ENCODE assay signal across 10 mouse cellular contexts in genomic region chr5:134530830-134531229, GRCm38 (mm10). TPM values are rescaled to one million over a fixed set of nuclear protein-coding genes. Genes with fewer than 3 reads are reported as not detected.
DNase-seq lines count a peak whose midpoint lies in the region; ATAC-seq lines count a peak whose summit lies in the region.
"Had no signal": no experiment of that assay in that cellular context is flagged by ENCODE, and none has a peak within 500 bp of the region (broad histone marks: within the 10 kb centered on the region; RNA-seq: fewer than 3 reads in every experiment).

No protein-coding gene starts in this region.

- H3K4me3 ChIP-seq in forebrain, embryonic 14.5 days (ENCODE audit: low read depth, low read length): no peak overlapping the region
- H3K4me3 ChIP-seq in forebrain, embryonic 11.5 days (ENCODE audit: low read depth, low read length): no peak overlapping the region
- H3K4me3 ChIP-seq: megakaryocyte, embryonic 14.5 days had no signal

- H3K4me1 ChIP-seq in forebrain, embryonic 14.5 days (ENCODE audit: control insufficient read depth, insufficient read depth, low read length): peaks cover 17% of the 10 kb centered on the region; the same call in 1 of the 2 replicates
- H3K4me1 ChIP-seq in forebrain, embryonic 11.5 days (replicated peaks; ENCODE audit: control insufficient read depth, insufficient read depth, low read length): no peaks in the 10 kb centered on the region

- no peaks in the 10 kb centered on the region for H3K27me3 ChIP-seq in forebrain, embryonic 14.5 days (replicated peaks; ENCODE audit: control insufficient read depth, insufficient read depth, low read length)
- no peaks in the 10 kb centered on the region for H3K27me3 ChIP-seq in forebrain, embryonic 11.5 days (ENCODE audit: control insufficient read depth, insufficient read depth, low read length)
- H3K27me3 ChIP-seq: megakaryocyte, embryonic 14.5 days had no signal

- peak; percentile 91 for DNase-seq in forebrain, embryonic 14.5 days (ENCODE audit: low spot score)
- no peak for DNase-seq in forebrain, embryonic 11.5 days (ENCODE audit: low spot score)
- peak; percentile 27 for DNase-seq in NIH3T3 (ENCODE audit: low read depth)
- DNase-seq in layer of hippocampus, postnatal 36 days: peak; percentile 82
- peak; percentile 78 for DNase-seq in right cerebral cortex, postnatal 14 days
- no peak for DNase-seq in spleen, adult 12 weeks (ENCODE audit: low spot score)

- peak; percentile 73 for ATAC-seq in forebrain, embryonic 14.5 days
- ATAC-seq in forebrain, embryonic 11.5 days (replicated peaks; ENCODE audit: low FRiP score): no peak
- peak; percentile 31 for ATAC-seq in frontal cortex, adult (ENCODE audit: low TSS enrichment)
- no peak for ATAC-seq in erythroid progenitor cell, adult 5-6 weeks (replicated peaks; ENCODE audit: low FRiP score, poor library complexity, severe bottlenecking)

- peak overlapping the region; percentile 84 for H3K27ac ChIP-seq in forebrain, embryonic 14.5 days (ENCODE audit: low read depth, low read length)
- no peak overlapping the region for H3K27ac ChIP-seq in forebrain, embryonic 11.5 days (ENCODE audit: low read depth, low read length)

- peaks cover 47% of the 10 kb centered on the region for H3K36me3 ChIP-seq in forebrain, embryonic 14.5 days (ENCODE audit: control insufficient read depth, insufficient read depth, low read length)
- H3K36me3 ChIP-seq in forebrain, embryonic 11.5 days (ENCODE audit: control insufficient read depth, insufficient read depth, low read length): no peaks in the 10 kb centered on the region

- H3K9me3 ChIP-seq in forebrain, embryonic 14.5 days (replicated peaks; ENCODE audit: control insufficient read depth, low read length): no peaks in the 10 kb centered on the region
- no peaks in the 10 kb centered on the region for H3K9me3 ChIP-seq in forebrain, embryonic 11.5 days (ENCODE audit: control insufficient read depth, low read length)
- H3K9me3 ChIP-seq: megakaryocyte, embryonic 14.5 days had no signal

- 34% methylated on average over 7 of the region's 7 CpGs for WGBS in forebrain, embryonic 14.5 days
- 75% methylated on average over 7 of the region's 7 CpGs for WGBS in forebrain, embryonic 11.5 days

- no peak overlapping the region for H3K9ac ChIP-seq in forebrain, embryonic 14.5 days (ENCODE audit: low read length)
- H3K9ac ChIP-seq in forebrain, embryonic 11.5 days (ENCODE audit: low read length): no peak overlapping the region

- H3K4me2 ChIP-seq in forebrain, embryonic 14.5 days (ENCODE audit: low read length): no peak overlapping the region
- no peak overlapping the region for H3K4me2 ChIP-seq in forebrain, embryonic 11.5 days (ENCODE audit: low read depth, low read length, severe bottlenecking)

RNA-seq across cellular contexts. Expression of gene Clip2, which starts 21.4 kb away (rescaled TPM):
- 11.1 and 15.6 TPM in 2 replicates for polyA plus RNA-seq in forebrain, embryonic 14.5 days (2014; fragmentation: Nextera tagmentation; extraction: Ambion mirVana)
- 6.1 and 6.8 TPM in 2 replicates for polyA plus RNA-seq in forebrain, embryonic 11.5 days (2014; fragmentation: Nextera tagmentation; extraction: Ambion mirVana)
- 100 to 1,000 TPM in 1 of 2 experiments, 10 to 100 TPM in 1; 96.7 to 105 TPM for total RNA-seq in layer of hippocampus, postnatal 36 days (2021)
- 0.84 TPM in 1 of 2 replicates, not detected in the other for total RNA-seq in erythroid progenitor cell, adult 5-6 weeks (2015; ENCODE audit: low replicate concordance)
- 0.68 and 0.77 TPM in 2 replicates for total RNA-seq in erythroid progenitor cell, adult 5-6 weeks (2017; ENCODE audit: low replicate concordance)

RNA-seq across cellular contexts. Expression of gene Syna, which starts 29.1 kb away (rescaled TPM):
- polyA plus RNA-seq in forebrain, embryonic 14.5 days (2014; fragmentation: Nextera tagmentation; extraction: Ambion mirVana): 0.10 TPM in 1 of 2 replicates, not detected in the other
- not detected in 2 replicates for polyA plus RNA-seq in forebrain, embryonic 11.5 days (2014; fragmentation: Nextera tagmentation; extraction: Ambion mirVana)
- 1 to 10 TPM; 5.1 to 5.2 TPM for total RNA-seq in layer of hippocampus, postnatal 36 days (2021)
- not detected in 2 replicates for total RNA-seq in erythroid progenitor cell, adult 5-6 weeks (2015; ENCODE audit: low replicate concordance)
- total RNA-seq in erythroid progenitor cell, adult 5-6 weeks (2017; ENCODE audit: low replicate concordance): not detected in 2 replicates
- polyA plus RNA-seq: heart, embryonic 16.5 days had no signal

RNA-seq across cellular contexts. Expression of gene Rfc2, which starts 50.3 kb away (rescaled TPM):
- 240 and 256 TPM in 2 replicates for polyA plus RNA-seq in forebrain, embryonic 14.5 days (2014; fragmentation: Nextera tagmentation; extraction: Ambion mirVana)
- 375 and 391 TPM in 2 replicates for polyA plus RNA-seq in forebrain, embryonic 11.5 days (2014; fragmentation: Nextera tagmentation; extraction: Ambion mirVana)
- 10 to 100 TPM; 50.0 to 50.5 TPM for total RNA-seq in layer of hippocampus, postnatal 36 days (2021)
- 83.4 and 101 TPM in 2 replicates for total RNA-seq in erythroid progenitor cell, adult 5-6 weeks (2015; ENCODE audit: low replicate concordance)
- 51.7 and 56.7 TPM in 2 replicates for total RNA-seq in erythroid progenitor cell, adult 5-6 weeks (2017; ENCODE audit: low replicate concordance)

Comparison
In these comparisons a context has a peak if more than half of its experiments do, and no peak if none do; other contexts are left out.
1. ATAC-seq: peak in forebrain, embryonic 14.5 days (single experiment) and frontal cortex, adult (single experiment); none in forebrain, embryonic 11.5 days (single experiment) and erythroid progenitor cell, adult 5-6 weeks (single experiment).
2. DNase-seq: peak in forebrain, embryonic 14.5 days (single experiment), NIH3T3 (single experiment), layer of hippocampus, postnatal 36 days (2 of 2) and right cerebral cortex, postnatal 14 days (single experiment); none in forebrain, embryonic 11.5 days (single experiment) and spleen, adult 12 weeks (single experiment).
3. RNA of gene Clip2, which starts 21.4 kb away (total RNA-seq): 96.7 to 105 TPM in layer of hippocampus, postnatal 36 days; 0.68 to 0.84 TPM in erythroid progenitor cell, adult 5-6 weeks; every median in the first group is over 10 times any median in the second.
4. RNA of gene Syna, which starts 29.1 kb away (total RNA-seq): 5.1 to 5.2 TPM in layer of hippocampus, postnatal 36 days; not detected in erythroid progenitor cell, adult 5-6 weeks; every median in the first group is over 4 times any median in the second.